Comparison of ENCODE assay signal across 15 mouse cellular contexts in genomic region chr1:107914671-107915590, GRCm38 (mm10).
DNase-seq lines count a peak whose midpoint lies in the region; ATAC-seq and TF ChIP-seq lines count a peak whose summit lies in the region.
"Had no signal": no experiment of that assay in that cellular context is flagged by ENCODE, and none has a peak within 500 bp of the region (broad histone marks: within the 10 kb centered on the region; RNA-seq: fewer than 3 reads in every experiment).

No protein-coding gene starts in this region.

- WGBS in forebrain, embryonic 16.5 days = 54% methylated on average over 7 of the region's 7 CpGs
- WGBS in forebrain, embryonic 11.5 days = 75% methylated on average over 7 of the region's 7 CpGs
- WGBS in midbrain, postnatal 0 days = 46% methylated on average over 7 of the region's 7 CpGs

- no peak for TF ChIP-seq CTCF in left cerebral cortex, adult 2 months (IDR thresholded peaks at IDR 0.05)
- no peak for TF ChIP-seq CTCF in midbrain, postnatal 0 days (IDR thresholded peaks at IDR 0.05)

- intact Hi-C loops in left cerebral cortex, adult 2 months (cut with DNase I) = no loop called here

- H3K9me3 ChIP-seq in forebrain, embryonic 16.5 days (ENCODE audit: control insufficient read depth, low read length) = no peaks in the 10 kb centered on the region
- H3K9me3 ChIP-seq in forebrain, embryonic 11.5 days (ENCODE audit: control insufficient read depth, low read length) = no peaks in the 10 kb centered on the region
- no peaks in the 10 kb centered on the region for H3K9me3 ChIP-seq in midbrain, postnatal 0 days (ENCODE audit: low read length)
- H3K9me3 ChIP-seq: liver, embryonic 15.5 days had no signal

- no peak overlapping the region for H3K4me3 ChIP-seq in forebrain, embryonic 16.5 days (replicated peaks; ENCODE audit: low read length)
- H3K4me3 ChIP-seq in forebrain, embryonic 11.5 days (ENCODE audit: low read depth, low read length) = no peak overlapping the region
- H3K4me3 ChIP-seq in left cerebral cortex, adult 2 months = no peak overlapping the region
- no peak overlapping the region for H3K4me3 ChIP-seq in midbrain, postnatal 0 days (ENCODE audit: low read depth, low read length)
- H3K4me3 ChIP-seq: liver, embryonic 15.5 days had no signal

- no peak for DNase-seq in forebrain, embryonic 11.5 days (ENCODE audit: low spot score)
- DNase-seq in left cerebral cortex, adult 2 months (ENCODE audit: extremely low spot score in 1 of 2, low spot score in 2 of 2) = no peak
- no peak for DNase-seq in left cerebral cortex, adult 11 months (ENCODE audit: low spot score)
- DNase-seq in kidney, adult 9 months = peak; percentile 69
- DNase-seq in midbrain, postnatal 0 days (ENCODE audit: low spot score) = peak; percentile 34
- no peak for DNase-seq in adrenal gland, adult 2 months
- DNase-seq in adipocyte (ENCODE audit: low spot score) = no peak
- DNase-seq: B cell, adult 2 months; cerebellum, postnatal 25 days; heart, postnatal 14 days; right cerebral cortex, postnatal 14 days had no signal

- H3K27ac ChIP-seq in forebrain, embryonic 16.5 days (ENCODE audit: low read length) = no peak overlapping the region
- no peak overlapping the region for H3K27ac ChIP-seq in forebrain, embryonic 11.5 days (ENCODE audit: low read depth, low read length)
- peak overlapping the region; percentile 13; the same call in 1 of the 2 replicates for H3K27ac ChIP-seq in left cerebral cortex, adult 2 months
- no peak overlapping the region for H3K27ac ChIP-seq in midbrain, postnatal 0 days (ENCODE audit: low read depth, low read length)
- H3K27ac ChIP-seq: liver, embryonic 15.5 days; macrophage had no signal

- no peaks in the 10 kb centered on the region for H3K27me3 ChIP-seq in forebrain, embryonic 16.5 days (replicated peaks; ENCODE audit: control insufficient read depth, insufficient read depth, low read length)
- H3K27me3 ChIP-seq in forebrain, embryonic 11.5 days (ENCODE audit: control insufficient read depth, insufficient read depth, low read length) = no peaks in the 10 kb centered on the region
- no peaks in the 10 kb centered on the region for H3K27me3 ChIP-seq in midbrain, postnatal 0 days (ENCODE audit: insufficient read depth, low read length)
- H3K27me3 ChIP-seq: liver, embryonic 15.5 days had no signal

- H3K4me1 ChIP-seq in forebrain, embryonic 16.5 days (replicated peaks; ENCODE audit: control insufficient read depth, insufficient read depth, low read length) = no peaks in the 10 kb centered on the region; the same call in 1 of the 2 replicates
- H3K4me1 ChIP-seq in forebrain, embryonic 11.5 days (replicated peaks; ENCODE audit: control insufficient read depth, insufficient read depth, low read length) = no peaks in the 10 kb centered on the region
- H3K4me1 ChIP-seq in midbrain, postnatal 0 days (ENCODE audit: insufficient read depth, low read length) = no peaks in the 10 kb centered on the region
- H3K4me1 ChIP-seq: liver, embryonic 15.5 days had no signal

- no peaks in the 10 kb centered on the region for H3K36me3 ChIP-seq in forebrain, embryonic 16.5 days (ENCODE audit: control insufficient read depth, insufficient read depth)
- H3K36me3 ChIP-seq in forebrain, embryonic 11.5 days (ENCODE audit: control insufficient read depth, insufficient read depth, low read length) = no peaks in the 10 kb centered on the region
- H3K36me3 ChIP-seq in midbrain, postnatal 0 days (ENCODE audit: insufficient read depth, low read length) = no peaks in the 10 kb centered on the region
- H3K36me3 ChIP-seq: G1E; liver, embryonic 15.5 days had no signal

- no peak overlapping the region for H3K4me2 ChIP-seq in forebrain, embryonic 16.5 days (ENCODE audit: low read length)
- H3K4me2 ChIP-seq in forebrain, embryonic 11.5 days (ENCODE audit: low read depth, low read length, severe bottlenecking) = no peak overlapping the region
- no peak overlapping the region for H3K4me2 ChIP-seq in midbrain, postnatal 0 days (ENCODE audit: low read depth, low read length, poor library complexity, severe bottlenecking)
- H3K4me2 ChIP-seq: liver, embryonic 15.5 days had no signal

- peak; percentile 23; the same call in 1 of the 2 replicates for ATAC-seq in forebrain, embryonic 16.5 days
- ATAC-seq in forebrain, embryonic 11.5 days (replicated peaks; ENCODE audit: low FRiP score) = no peak
- peak; percentile 10; the same call in 1 of the 2 replicates for ATAC-seq in midbrain, postnatal 0 days (ENCODE audit: low FRiP score)

- no peak overlapping the region for H3K9ac ChIP-seq in forebrain, embryonic 16.5 days (replicated peaks; ENCODE audit: low read depth, low read length)
- no peak overlapping the region for H3K9ac ChIP-seq in forebrain, embryonic 11.5 days (ENCODE audit: low read length)
- no peak overlapping the region for H3K9ac ChIP-seq in midbrain, postnatal 0 days (replicated peaks; ENCODE audit: low read length, poor library complexity, severe bottlenecking)
- H3K9ac ChIP-seq: liver, embryonic 15.5 days had no signal

Comparison
In these comparisons a context has a peak if more than half of its experiments do, and no peak if none do; other contexts are left out.
1. DNase-seq: peak in kidney, adult 9 months (single experiment) and midbrain, postnatal 0 days (single experiment); none in forebrain, embryonic 11.5 days (single experiment), left cerebral cortex, adult 2 months (0 of 2), left cerebral cortex, adult 11 months (single experiment), adrenal gland, adult 2 months (single experiment) and adipocyte (single experiment).